In the genomic region with DNA sequence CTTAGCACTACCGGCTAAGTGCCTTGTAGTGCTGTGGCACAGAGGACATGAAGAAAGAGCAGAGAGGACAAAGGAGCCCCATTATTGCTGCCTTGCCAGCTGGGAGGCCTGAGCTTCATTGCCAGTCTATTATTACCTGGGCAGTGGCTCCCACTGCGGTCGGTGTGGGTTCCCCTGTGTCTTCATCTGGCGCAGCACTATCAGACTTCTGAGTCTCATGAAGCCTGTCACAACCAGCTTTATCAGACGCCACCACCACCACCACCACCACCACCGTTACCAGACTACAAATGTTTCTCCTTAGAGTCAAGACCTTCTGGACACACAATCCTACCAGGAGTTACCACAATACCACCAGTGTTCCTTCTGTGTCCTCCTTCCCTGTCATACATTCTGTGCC, we compare ENCODE assay signal across 16 mouse cellular contexts.
"Had no signal": no experiment of that assay in that cellular context is flagged by ENCODE, and none has a peak within 500 bp of the region (broad histone marks: within the 10 kb centered on the region; RNA-seq: fewer than 3 reads in every experiment).

No protein-coding gene starts in this region.

- ATAC-seq: hindbrain, postnatal 0 days; intestine, embryonic 16.5 days had no signal

- DNase-seq: gastrocnemius, postnatal 14 days; gastrocnemius, postnatal 36 days; heart, adult 18-20 months; heart, postnatal 10 days; heart, postnatal 36 days; kidney, adult 11 months; kidney, adult 2 months; kidney, adult 9 months; kidney, postnatal 14 days; kidney, postnatal 36 days; layer of hippocampus, adult 9-11 months; layer of hippocampus, postnatal 36 days; liver; liver, embryonic 13.5 days had no signal
